Mouse (Mus musculus) left cerebral cortex, postnatal 36 days (tissue): ENCODE measurements around the gene Bicdl2. TPM values are rescaled to one million over a fixed set of nuclear protein-coding genes. Genes with fewer than 3 reads are reported as not detected.

Experiments
- DNase-seq, 2 experiments: peaks; one replicate each; pipeline ENCODE4 v3.0.0; 2021 to 2022; ENCODE audit warnings: low spot score in 2 of 2, mixed read lengths in 1 of 2
- intact Hi-C: fragments of 180-260 bp; cut with DNase I; formaldehyde crosslinking; loops from one replicate; pipeline ENCODE4 v1.15.1; 2025
- total RNA-seq, 2 experiments: library from RNA; stranded (reverse); gene quantifications; 2 replicates each; pipeline ENCODE4 v1.2.3; 2021

The Bicdl2 gene
- total RNA-seq, result not detected

DNA sequence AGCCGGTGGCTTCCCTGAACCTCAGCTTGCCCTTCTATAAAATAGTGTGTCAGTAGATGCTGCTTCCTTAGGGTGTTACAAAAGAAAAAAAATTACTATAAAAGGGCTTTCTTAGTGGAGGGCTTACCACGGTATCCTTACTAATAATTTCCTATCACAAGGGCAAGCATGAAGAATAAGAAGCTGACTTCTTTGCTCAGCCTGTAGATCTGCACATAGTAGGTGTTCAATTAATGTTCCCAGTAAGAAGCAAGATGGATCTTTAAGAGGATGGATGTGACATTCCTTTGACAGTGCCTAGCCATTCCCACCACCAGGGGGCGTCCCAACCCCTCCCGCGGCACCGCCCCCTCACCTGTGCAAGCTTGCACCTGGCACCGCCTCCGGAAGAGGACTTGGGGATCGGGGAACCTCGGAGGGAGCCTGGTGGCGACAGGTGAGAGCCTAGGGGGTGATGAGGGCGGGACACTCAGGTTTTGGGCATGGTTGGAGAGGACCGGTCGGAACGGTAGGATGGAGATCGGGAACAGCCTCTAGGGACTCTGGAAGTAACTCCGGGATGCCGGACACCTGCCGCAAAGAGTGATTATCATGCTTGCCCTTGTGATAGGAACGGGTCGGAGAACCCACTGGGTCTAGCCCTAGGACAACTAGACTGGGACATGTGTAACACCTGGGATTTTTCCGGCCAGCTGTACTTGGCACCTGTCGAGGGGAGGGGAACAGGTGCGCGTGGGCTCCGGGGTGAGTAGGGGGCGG lies at the start of gene Bicdl2:
Gene Bicdl2, plus strand, starts transcription at position 390 of the 759 bp plus-strand sequence.
- intact Hi-C loops, result no loop called here
- no peak for DNase-seq

DNA sequence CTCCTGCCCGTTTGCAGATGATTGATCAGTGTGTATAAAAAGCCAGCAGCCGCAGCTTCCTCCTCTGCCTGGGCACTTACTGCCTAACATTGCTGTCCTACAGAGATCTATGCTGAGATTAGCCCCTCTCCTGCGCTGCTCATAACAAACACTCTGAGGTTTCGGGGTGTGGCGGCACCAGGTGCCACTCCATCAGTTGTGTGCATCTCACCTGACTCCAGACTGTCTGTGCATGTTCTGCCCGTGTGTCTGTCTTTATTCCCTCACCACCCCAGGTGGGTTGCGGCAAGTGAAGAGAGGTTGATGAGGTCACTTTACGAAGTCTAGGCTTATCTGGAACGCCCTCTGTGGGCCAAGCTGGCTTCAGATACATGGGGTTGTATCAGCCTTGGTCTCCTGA lies 43.2 kb upstream of the Bicdl2 start:
- intact Hi-C loops, result no loop called here
- no peak for DNase-seq

DNA sequence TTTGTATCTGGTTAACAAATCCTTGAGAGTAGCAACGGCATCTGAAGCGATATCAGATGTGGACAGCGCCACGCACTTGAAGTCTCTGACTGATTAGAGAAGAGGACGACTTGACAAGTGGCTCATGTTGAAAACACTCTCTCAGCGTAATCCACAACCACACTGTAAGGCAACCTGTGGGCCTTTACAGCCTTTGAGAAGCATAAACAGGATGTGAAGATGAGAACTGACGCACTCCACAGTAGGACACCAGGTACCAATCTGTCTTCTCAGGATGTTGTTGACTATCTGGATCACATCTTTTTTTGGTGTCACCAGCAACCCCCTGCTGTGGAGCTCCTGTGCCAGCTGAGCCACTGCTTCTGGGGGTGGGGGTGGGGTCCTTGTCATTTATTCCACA lies 40.0 kb upstream of the Bicdl2 start:
- DNase-seq, result no peak
- intact Hi-C loops, result no loop called here

DNA sequence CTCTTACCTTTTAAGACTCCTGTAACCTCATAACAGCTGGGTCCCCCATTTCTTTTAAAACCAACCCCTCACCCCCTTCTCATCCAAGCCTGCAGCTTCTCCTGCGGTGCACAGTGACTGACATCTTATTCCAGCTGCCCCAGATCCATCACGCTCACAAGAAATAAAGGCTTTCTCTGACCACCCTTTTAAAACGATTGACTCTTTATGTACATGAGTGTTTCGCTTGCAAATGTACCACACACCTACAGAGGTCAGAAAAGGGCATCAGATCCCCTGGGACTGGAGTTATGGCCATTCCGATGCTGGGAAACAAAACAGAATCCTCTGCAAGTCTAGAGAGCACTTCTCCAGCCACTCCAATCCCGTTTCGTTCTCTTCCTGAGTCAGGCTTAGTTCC lies 32.5 kb upstream of the Bicdl2 start:
- intact Hi-C loops, result no loop called here

DNA sequence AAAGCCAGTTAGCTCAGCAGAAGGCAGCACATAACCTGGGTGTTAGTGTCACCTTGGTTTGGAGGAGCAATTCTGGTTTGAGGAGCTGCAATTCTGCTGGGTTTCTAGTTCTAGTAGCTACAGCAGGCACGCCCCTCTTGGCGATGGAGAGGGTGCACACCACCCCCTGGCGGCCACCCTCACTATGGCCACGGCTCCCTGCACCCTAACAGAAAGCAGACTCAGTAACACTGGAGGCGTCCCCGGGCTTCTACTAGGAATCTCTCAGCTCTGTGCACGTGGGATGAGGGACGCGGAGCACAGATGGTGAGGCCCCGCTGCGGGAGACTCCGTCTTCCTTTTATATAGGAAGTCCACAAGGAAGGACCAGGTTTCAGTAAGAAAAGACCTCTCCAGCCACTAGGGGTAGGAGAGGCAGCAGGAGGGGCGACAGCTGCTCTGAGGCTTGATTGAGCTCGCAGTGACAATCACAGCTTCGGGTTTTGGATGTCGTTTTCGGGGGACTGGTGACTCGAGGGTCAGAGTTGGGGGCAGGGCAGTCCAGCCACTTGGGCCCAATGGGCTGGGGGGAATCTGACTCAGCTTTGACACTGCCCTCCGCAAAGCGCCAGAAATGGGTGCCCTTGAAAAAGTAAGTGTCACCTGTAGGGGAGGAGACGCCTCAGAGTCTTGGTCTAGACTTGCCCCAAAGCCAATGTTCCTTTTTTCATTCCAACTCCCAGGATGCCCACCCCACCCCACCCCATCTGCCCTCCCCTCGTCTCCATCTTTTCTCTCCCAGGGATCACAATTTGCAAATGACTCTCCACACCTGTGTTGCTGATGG lies 29.9 kb upstream of the Bicdl2 start:
- intact Hi-C loops, result no loop called here
- DNase-seq, result peak; percentile 84 to 86

More for the DNA sequence above, 32.5 kb upstream of the Bicdl2 start:
- no peak for DNase-seq

DNA sequence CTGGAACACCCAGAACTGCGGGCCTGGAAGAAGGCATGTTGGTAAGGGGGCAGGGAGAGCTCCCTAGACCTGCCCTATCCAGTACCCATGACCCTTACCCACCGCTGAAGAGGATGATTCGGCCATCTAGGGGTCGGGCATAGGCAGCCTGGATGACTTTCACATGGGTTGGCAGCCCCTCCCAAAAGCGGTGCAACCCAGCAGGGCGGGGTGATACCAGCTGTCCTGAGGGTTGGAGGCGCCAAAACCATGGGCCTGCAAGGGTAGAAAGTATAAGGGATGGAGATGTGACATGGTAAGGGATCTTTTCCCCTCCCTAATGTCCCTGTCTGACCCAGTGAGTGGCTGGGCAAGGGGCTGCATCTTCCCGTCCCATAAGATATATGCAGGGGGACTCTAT lies 29.1 kb upstream of the Bicdl2 start:
- intact Hi-C loops, result no loop called here
- no peak for DNase-seq

DNA sequence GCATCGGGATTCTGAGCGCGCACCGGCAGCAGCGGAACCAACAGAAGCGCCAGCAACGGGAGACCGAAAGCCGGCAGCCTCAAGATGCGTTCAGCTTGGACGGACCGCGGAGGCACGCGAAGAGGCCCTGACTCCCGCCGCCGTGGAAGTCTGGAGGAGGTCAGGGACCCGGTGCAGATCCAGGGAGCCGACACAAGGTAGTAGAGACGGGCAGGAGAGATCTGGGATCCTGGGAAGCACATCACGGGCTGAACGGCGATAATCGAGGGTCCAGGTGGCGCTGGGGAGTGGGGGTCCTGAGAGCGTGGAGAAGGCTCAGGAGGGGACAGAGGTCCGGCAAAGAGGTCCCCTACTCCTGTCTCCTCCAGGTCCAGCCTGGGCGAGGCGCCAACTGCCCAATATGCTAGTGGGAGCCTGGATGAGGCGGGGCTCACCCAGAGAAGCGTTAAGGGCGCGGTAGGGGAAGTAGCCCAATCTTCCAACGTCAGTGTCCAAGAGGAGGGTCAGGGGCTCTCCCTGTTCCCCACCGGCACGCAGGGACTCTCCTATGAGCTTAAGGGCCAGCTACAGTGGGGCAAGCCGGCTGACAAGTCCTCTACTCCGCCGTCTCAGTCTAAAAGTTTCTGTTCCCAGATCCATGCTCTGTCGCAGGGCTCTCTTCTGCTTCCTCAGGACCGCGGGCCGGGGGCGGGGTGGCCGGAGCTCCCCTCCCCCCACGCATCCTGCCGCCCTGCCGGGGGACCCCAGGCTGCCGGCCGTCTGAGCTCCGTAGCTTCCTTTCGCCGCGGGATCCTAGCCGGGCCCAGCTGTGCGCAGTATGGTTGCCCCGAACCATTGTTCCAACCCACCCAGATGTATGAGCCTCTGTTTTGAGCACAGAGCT lies 15.5 kb upstream of the Bicdl2 start, which contains the start of gene Mmp25:
Gene Mmp25, minus strand, starts transcription at position 665 of the 883 bp plus-strand sequence.
- no peak for DNase-seq
- intact Hi-C loops, result no loop called here

DNA sequence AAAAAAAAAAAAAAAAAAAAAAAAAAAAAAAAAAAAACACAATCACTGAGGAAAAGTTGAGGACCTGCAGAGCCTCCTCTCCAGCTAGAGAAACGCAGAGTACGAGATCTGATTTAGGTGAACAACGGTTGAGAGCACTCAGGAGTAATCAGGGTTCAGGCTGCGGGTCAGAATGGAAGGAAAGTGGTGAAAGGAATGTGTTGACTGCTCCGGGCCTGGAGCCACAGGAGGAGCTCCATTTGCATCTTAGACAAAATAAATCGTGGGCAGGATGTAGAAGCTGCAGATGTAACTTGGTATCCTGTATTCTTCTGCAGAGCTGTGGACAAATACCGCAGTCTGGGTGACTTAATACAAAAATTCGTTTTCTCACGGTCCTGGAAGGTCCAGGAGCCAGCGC lies 14.4 kb upstream of the Bicdl2 start:
- intact Hi-C loops, result no loop called here
- no peak for DNase-seq

DNA sequence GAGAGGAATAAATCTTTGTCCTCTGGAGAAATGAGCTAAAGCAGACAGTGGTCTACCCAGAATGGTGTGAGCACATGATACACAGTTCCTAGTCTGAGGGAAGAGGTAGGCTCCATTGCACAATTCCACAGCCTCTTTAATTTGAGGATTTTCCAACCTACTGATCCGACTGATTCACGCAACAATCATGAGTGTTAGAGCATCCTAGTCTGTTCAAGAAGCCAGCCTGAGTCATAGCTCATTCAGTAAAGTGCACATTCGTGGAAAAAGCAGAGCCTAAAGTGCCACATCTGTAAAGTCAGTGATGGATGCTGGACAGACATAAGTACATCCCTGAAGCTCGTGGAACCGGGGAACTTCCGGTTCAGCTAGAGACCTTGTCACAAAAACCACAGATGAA lies 8.9 kb upstream of the Bicdl2 start:
- intact Hi-C loops, result no loop called here

DNA sequence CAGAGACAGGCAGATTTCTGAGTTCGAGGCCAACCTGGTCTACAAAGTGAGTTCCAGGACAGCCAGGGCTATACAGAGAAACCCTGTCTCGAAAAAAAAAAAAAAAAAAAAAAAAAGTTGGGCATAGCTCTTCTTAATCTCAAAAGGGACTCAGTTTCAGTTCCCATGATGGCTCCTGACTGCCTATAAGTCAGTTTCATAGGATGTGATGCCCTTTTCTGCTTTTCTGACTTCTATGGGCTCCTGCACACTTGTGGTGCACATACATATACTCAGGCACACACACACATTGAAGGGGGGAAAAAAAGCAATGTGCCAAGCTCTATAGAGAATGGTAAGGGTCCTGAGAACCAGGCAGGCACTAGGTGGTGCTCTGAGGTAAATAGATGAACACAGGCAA lies 7.0 kb upstream of the Bicdl2 start:
- DNase-seq, result no peak
- intact Hi-C loops, result no loop called here

More for the DNA sequence above, 8.9 kb upstream of the Bicdl2 start:
- DNase-seq, result no peak

DNA sequence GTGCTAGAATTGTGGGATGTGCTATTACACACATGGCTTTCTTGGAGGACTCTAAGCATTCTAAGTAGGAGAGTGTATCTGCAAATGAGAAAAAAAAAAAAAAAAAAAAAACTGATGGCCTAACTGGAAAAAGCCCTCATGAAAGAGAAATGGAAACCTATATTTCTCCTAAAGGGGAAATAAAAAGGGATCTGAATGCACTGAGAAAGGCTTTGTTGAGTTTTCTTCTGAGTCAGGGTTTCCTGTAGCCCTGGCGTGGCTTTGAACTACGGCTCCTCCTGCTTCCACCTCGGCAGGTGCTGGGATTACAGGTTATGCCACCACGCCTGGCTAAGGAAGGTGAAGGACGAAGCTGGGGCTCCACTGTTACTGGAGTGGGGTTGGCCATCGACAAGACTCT lies 6.3 kb upstream of the Bicdl2 start:
- DNase-seq, result no peak
- intact Hi-C loops, result no loop called here

DNA sequence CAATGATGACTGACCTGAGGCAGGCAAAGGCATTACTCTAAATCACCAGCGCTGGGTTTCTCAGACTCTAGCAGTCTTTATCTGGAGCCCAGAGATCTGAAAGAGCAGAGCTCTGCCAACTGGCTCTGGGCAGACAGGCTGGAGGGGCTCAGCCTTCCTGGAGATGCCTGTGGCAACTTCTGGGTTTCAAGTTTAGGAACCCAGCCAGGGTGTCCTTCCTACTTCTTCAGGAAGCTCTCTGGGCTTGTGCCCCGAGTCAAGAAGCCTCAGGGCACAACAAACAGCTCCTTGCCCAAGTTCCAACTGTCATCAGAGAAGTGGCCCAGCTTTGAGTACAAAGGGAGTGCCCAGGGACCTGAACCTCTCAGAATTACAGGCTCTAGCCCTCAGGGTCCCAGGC lies 5.9 kb upstream of the Bicdl2 start:
- no peak for DNase-seq
- intact Hi-C loops, result no loop called here

DNA sequence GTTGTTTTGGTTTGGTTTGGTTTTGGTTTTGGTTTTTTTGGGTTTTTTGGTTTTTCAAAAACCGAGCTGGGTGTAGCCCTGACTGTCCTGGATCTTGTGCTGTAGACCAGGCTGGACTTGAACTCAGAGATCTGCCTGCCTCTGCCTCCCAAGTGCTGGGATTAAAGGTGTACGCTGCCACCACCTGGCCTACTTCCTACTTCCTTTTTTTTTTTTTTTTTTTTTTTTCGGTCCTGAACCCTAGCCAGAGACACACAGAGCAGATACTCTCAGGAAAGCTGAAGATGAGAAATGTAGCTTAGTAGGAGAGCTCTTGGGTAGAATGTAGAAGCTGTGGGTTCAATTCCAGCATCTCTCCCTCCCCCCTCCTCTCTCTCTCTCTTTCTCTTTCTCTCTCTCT lies 1.9 kb upstream of the Bicdl2 start:
- intact Hi-C loops, result no loop called here
- DNase-seq, result no peak

DNA sequence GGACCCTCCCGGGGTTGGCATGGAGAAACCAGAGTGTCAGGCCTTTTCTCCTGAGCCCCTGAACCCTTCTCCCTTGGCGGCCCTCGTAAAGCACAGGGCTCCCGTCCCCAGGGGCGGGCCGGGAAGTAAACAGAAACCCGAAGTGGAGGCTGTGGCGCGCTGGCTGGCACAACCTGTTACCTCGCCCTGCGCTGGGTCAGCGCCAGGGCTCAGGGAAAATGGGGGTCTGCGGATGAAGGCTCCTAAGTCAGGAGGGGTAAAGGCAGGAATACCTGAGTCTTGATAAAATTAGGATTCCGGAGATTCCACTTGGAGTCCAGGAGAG lies 532 bp downstream of the Bicdl2 start:
- intact Hi-C loops, result no loop called here
- no peak for DNase-seq

DNA sequence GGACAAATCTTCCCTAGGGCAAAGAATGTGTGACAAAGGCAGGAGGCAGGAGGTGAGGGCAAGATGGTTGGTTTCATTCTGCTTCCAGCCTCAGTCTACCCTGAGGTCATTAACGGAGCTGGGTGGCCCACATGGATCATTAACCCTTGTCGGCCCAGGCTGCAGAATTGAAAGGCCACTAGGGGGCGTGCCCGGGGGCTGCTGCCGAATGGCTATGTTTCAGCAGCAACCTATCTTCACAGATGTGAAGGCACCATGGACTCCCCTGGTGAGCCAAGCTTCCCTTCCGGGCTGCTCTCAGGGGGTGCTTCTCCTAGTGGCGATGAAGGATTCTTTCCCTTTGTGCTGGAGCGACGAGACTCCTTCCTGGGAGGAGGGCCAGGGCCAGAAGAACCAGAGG lies 1.2 kb downstream of the Bicdl2 start:
- intact Hi-C loops, result no loop called here
- no peak for DNase-seq

DNA sequence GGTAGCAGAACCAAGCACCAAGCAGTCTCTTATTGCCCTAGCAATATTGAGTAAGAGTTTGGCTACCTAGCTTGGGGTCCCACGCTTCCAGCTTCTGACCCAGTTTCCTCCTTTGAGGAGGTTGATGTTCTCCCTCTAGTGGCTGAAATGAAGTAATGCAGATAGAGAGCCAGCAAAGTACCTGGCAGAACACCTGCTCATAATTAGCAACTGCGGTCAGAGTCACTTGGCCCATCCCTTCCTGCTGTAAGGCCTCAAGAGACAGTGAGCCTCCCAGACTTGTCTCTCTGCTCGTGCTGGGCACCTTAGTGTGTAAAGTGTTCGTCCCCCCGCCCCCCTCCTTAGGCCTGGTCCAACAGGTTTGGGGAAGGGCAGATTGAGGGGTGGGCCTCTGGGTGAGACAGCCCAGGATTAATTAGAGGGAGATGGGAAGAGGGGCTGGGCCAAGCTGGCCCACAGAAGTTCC lies 4.3 kb downstream of the Bicdl2 start:
- intact Hi-C loops, result no loop called here
- DNase-seq, result no peak

DNA sequence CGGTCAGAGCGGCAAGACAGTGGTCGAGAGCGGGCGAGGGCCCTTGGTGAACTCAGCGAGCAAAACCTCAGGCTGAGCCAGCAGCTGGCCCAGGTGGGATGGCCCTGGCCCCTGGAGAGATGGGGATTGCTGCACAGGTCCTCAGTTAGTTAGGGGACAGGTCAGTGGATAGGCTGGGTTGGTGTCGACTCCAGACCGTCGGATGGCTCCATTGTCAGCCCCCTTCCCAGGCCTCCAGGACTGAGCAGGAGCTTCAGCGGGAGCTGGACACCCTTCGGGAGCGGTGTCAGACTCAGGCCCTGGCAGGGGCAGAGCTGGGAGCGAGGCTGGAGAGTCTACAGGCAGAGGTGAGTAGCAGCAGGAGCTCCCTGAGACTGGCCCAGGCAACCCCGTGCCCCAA lies 5.2 kb downstream of the Bicdl2 start:
- DNase-seq, result no peak
- intact Hi-C loops, result no loop called here

DNA sequence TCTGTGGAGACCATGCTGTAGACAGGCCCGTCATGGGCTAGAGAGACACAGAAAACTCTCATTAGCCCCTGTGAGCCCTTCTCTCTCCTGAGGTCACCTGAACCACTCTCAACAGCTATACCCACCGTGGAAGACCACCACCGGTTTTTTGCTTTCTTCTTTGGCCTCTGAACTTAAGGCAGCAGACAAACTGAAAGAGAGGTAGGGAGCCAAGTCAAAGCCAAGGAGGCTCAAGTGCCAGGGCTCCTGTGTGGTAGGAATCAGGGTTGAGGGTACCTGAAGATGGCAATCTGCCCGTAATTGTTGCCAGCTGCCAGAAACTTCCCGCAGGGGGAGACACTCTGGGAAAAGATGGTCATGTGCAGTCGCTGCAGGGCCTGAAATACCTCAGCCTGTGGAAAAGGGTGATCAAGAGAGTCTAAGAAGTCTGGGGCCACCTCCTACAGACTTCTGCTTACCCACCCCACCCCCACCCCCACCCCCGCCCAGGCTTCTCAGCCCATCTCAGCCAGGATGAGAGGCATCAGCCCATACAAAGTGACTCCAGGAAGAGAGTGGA lies 10.3 kb downstream of the Bicdl2 start:
- DNase-seq, result no peak

DNA sequence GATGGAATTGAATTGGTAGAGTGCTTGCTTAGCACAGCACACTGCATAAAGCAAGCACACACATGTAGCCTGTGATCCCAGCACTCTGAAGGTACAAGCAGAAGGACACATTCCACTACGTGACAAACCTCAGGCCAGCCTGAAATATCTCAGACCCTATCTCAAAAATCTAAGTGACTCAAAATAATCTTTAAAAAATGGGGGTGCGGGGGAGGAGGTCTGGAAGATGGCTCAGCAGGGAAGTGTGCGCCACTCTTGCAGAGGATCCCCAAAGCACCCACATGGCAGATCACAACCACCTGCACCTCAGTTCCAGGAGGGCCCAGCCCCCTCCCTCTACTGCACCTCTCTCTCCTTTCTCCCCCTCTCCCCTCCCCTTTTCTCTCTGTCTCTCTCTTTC lies 11.2 kb downstream of the Bicdl2 start:
- intact Hi-C loops, result loop anchor here (5.0 kb wide), 1 partner anchor 36 kb away; no protein-coding TSS in a partner anchor
- DNase-seq, result no peak

More for the DNA sequence above, 10.3 kb downstream of the Bicdl2 start:
- intact Hi-C loops, result loop anchor here (5.0 kb wide), 1 partner anchor 37 kb away; no protein-coding TSS in a partner anchor

DNA sequence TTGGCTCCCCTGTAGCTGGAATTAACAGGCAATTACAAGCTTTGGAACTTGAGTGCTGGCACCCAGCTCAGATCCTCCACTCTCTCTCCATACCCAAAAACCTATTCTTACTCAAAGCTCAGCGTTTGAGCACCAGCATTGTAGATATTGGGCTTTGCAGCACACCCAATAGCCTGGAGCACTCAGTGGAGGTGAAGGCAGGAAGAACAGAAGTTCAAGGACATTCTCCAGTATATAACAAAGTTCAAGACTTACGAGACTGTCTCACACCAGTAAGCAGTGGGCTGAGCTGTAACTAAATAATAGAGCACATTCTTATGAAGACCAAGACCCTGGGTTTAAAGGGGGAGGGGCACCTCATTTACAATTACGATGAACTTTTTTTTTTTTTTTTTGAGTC lies 12.5 kb downstream of the Bicdl2 start:
- intact Hi-C loops, result loop anchor here (5.0 kb wide), 1 partner anchor 35 kb away; no protein-coding TSS in a partner anchor
- no peak for DNase-seq
